9 mouse cellular contexts compared by ENCODE assay signal in the genomic region with DNA sequence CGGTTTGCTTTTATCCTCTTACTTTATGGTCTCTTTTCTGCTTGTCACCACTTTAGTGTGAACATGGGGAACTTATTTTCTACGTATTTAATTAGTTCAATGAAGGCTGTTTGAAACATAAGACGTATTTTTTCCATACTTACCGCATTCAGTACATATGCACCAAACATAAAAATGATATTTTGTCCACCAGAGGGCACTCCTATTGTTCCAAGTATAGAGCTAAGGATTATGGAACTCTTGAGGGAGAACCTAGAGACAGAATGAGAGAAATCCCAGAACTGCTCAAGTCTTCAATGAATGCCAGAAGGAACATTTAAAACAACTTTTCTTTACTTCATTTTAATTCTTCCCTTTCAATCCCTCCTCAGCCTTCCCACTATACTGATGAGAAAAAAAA.
DNase-seq lines count a peak whose midpoint lies in the region; ATAC-seq and TF ChIP-seq lines count a peak whose summit lies in the region.
"Had no signal": no experiment of that assay in that cellular context is flagged by ENCODE, and none has a peak within 500 bp of the region (broad histone marks: within the 10 kb centered on the region; RNA-seq: fewer than 3 reads in every experiment).

No protein-coding gene starts in this region.

- ATAC-seq in embryonic facial prominence, embryonic 14.5 days (ENCODE audit: low read depth) = no peak

- in situ Hi-C loops in ES-E14 (cut with MboI; ENCODE audit: low sequenced_read_pairs in 2 of 2, unreplicated experiment in 2 of 2) = no loop called here

- H3K36me3 ChIP-seq in ES-E14 (ENCODE audit: control insufficient read depth, insufficient read depth, low read length, poor library complexity, severe bottlenecking) = no peaks in the 10 kb centered on the region
- no peaks in the 10 kb centered on the region for H3K36me3 ChIP-seq in embryonic facial prominence, embryonic 14.5 days (ENCODE audit: control insufficient read depth, insufficient read depth, low read length)

- H3K27me3 ChIP-seq in embryonic facial prominence, embryonic 14.5 days (replicated peaks; ENCODE audit: control insufficient read depth, insufficient read depth, low read length) = no peaks in the 10 kb centered on the region

- DNase-seq in cerebellum, adult 8-10 months = peak; percentile 4
- no peak for DNase-seq in cerebellum, adult 11-12 months
- peak; percentile 11 for DNase-seq in left cerebral cortex, adult 11 months (ENCODE audit: low spot score)
- DNase-seq in left cerebral cortex, postnatal 10 days (ENCODE audit: extremely low spot score in 1 of 2, low spot score in 2 of 2) = no peak
- peak; percentile 16 for DNase-seq in ES-E14 (ENCODE audit: low read depth, low spot score)
- peak; percentile 73 for DNase-seq in embryonic facial prominence, embryonic 14.5 days (ENCODE audit: low spot score)
- DNase-seq in thymus, postnatal 4 days = no peak
- DNase-seq in right cerebral cortex, adult 18-20 months = no peak

- no peak overlapping the region for H3K4me2 ChIP-seq in embryonic facial prominence, embryonic 14.5 days (ENCODE audit: low read depth, low read length)

- no peaks in the 10 kb centered on the region for H3K4me1 ChIP-seq in ES-E14 (ENCODE audit: control insufficient read depth in 2 of 2, insufficient read depth in 2 of 2, low read length in 2 of 2, poor library complexity in 1 of 2)
- no peaks in the 10 kb centered on the region for H3K4me1 ChIP-seq in embryonic facial prominence, embryonic 14.5 days (ENCODE audit: control insufficient read depth, insufficient read depth, low read length)

- no peaks in the 10 kb centered on the region for H3K9me3 ChIP-seq in ES-E14 (ENCODE audit: control insufficient read depth, insufficient read depth, low read depth, low read length)
- 0 out of 2 replicates have a peak, but pooled peaks cover 3% of the 10 kb centered on the region for H3K9me3 ChIP-seq in embryonic facial prominence, embryonic 14.5 days (ENCODE audit: control insufficient read depth, low read length)

- WGBS in embryonic facial prominence, embryonic 14.5 days = 56% methylated on average over 4 of the region's 4 CpGs

- H3K27ac ChIP-seq in ES-E14 (ENCODE audit: insufficient read depth, low read depth, low read length, poor library complexity, severe bottlenecking) = no peak overlapping the region
- no peak overlapping the region for H3K27ac ChIP-seq in embryonic facial prominence, embryonic 14.5 days (replicated peaks; ENCODE audit: low read depth, low read length)
- H3K27ac ChIP-seq: macrophage had no signal

- intact Hi-C loops in left cerebral cortex, postnatal 10 days (cut with DNase I) = loop anchor here (10.0 kb wide), 1 partner anchor 818 kb away; no protein-coding TSS in a partner anchor

- H3K9ac ChIP-seq in ES-E14 (ENCODE audit: insufficient read depth, low read depth, low read length, poor library complexity, severe bottlenecking) = no peak overlapping the region
- no peak overlapping the region for H3K9ac ChIP-seq in embryonic facial prominence, embryonic 14.5 days (ENCODE audit: low read depth, low read length)

- H3K4me3 ChIP-seq in ES-E14 (ENCODE audit: insufficient read depth in 1 of 2, low read depth in 1 of 2, low read length in 2 of 2, poor library complexity in 1 of 2, severe bottlenecking in 1 of 2) = no peak overlapping the region
- H3K4me3 ChIP-seq in embryonic facial prominence, embryonic 14.5 days (ENCODE audit: low read depth, low read length) = no peak overlapping the region

TF ChIP-seq in ES-E14, 5 proteins besides CTCF, POLR2A, EP300 and RAD21:
- TF ChIP-seq HCFC1 (IDR thresholded peaks at IDR 0.05; ENCODE audit: borderline replicate concordance, insufficient read depth, low read length) = no peak
- no peak for TF ChIP-seq CHD2 (IDR thresholded peaks at IDR 0.05; ENCODE audit: low read depth, low read length)
- no peak for TF ChIP-seq MAFK (IDR thresholded peaks at IDR 0.05; ENCODE audit: insufficient read depth, low read depth, low read length)
- no peak for TF ChIP-seq ZNF384 (IDR thresholded peaks at IDR 0.05; ENCODE audit: low read depth, low read length)
- no peak for TF ChIP-seq ZC3H11A (IDR thresholded peaks at IDR 0.05; ENCODE audit: borderline replicate concordance, low read depth, low read length)

Comparison
In these comparisons a context has a peak if more than half of its experiments do, and no peak if none do; other contexts are left out.
1. DNase-seq: peak in cerebellum, adult 8-10 months (single experiment), left cerebral cortex, adult 11 months (single experiment), ES-E14 (single experiment) and embryonic facial prominence, embryonic 14.5 days (single experiment); none in cerebellum, adult 11-12 months (single experiment), left cerebral cortex, postnatal 10 days (0 of 2), thymus, postnatal 4 days (single experiment) and right cerebral cortex, adult 18-20 months (single experiment).